Mouse (Mus musculus): ENCODE results near the gene Gphn. TPM values are rescaled to one million over a fixed set of nuclear protein-coding genes. Genes with fewer than 3 reads are reported as not detected.

Gphn gene
- total RNA-seq, 4 experiments from 2014 or later: 60.9 to 66.9 (median 63.5) TPM

DNA sequence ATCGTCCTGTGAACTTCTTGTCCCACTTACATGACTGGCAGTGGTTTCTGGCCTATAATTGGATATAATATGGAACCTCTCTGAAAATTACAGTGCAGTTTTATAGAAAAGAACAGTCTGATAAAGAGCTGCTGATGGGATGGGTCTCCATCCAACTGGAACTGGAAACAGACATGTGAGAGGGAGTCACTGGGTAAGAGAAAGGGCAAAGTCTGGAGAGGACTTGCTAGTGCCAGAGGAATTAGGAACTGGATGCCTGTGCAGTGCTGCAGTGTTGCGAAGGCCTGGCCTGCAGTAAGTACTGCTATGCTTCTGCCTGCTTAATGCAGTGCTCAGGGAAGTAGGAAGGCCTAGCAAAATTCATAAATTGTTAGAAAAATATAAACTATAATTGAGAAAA, 467.1 kb downstream of the Gphn start:
- no peak for DNase-seq (ENCODE audit: low spot score in 2 of 2)

DNA sequence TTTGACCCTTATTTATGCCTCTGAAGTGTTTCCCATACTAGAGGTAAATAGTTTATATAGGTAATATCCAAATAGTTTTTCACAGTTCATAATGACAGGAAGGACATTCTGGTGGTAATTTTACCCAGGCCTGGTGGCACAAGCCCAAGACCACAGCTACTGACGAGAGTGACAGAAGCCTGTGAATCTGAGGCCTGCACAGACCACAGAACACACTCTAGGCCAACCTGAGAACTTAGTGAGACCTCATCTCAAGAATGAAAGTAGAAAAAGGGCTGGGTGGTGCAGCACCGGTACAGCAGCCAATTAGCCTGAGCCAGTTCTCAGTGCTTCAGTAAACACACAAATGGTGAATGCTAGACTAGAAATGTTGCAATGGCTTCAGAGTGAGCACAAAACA, 491.6 kb downstream of the Gphn start:
- DNase-seq (ENCODE audit: low spot score in 2 of 2): no peak

DNA sequence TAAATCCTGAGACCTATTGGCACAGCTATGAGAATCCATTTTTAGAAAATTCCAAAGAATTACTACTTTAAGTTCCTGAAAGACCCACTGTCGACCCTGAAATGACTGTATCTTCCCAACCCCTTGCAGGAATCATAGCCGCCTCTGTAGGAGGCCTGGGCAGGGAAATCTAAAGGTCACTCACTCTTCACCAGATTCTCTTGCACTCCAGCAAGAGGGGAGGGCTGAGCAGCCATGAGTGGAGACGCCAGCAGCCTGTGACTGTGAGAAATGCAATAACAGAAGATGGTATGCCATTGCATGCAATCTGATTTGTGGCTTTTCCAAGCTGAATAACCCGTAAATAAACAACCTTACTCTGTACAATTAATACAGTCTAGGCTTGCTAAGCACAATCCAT, 501.5 kb downstream of the Gphn start:
- DNase-seq (ENCODE audit: low spot score in 2 of 2): no peak

Other genes starting within 250 kb of the Gphn start
- not detected for gene Gm6657, start 32.1 kb upstream of the Gphn start, total RNA-seq (2022)